Mouse (Mus musculus) embryonic fibroblast, embryonic 13.5 days (primary cell): Measurements from ENCODE around the gene Foxj1. TPM values are rescaled to one million over a fixed set of nuclear protein-coding genes. Genes with fewer than 3 reads are reported as not detected.

Source experiments
- H3K27ac ChIP-seq: 2 replicates; pipeline ENCODE4 v1.5.1; 2012; ENCODE audit warnings: low read length, control low read depth, inconsistent platforms; ENCODE audit not compliant: insufficient read depth
- H3K4me1 ChIP-seq: 2 replicates; pipeline ENCODE4 v1.6.1; 2011; ENCODE audit warnings: low read length; ENCODE audit not compliant: control insufficient read depth, insufficient read depth
- H3K4me3 ChIP-seq: 2 replicates; pipeline ENCODE4 v1.5.1; 2011; ENCODE audit warnings: mild to moderate bottlenecking, control low read depth, low read length; ENCODE audit not compliant: insufficient read depth
- CTCF ChIP-seq: IDR thresholded peaks from 2 replicates; pipeline ENCODE4 v1.5.1; 2011; ENCODE audit warnings: mild to moderate bottlenecking, control low read depth, low read length, moderate library complexity, borderline replicate concordance; ENCODE audit not compliant: insufficient read depth
- POLR2A ChIP-seq: IDR thresholded peaks from 2 replicates; pipeline ENCODE4 v1.6.1; 2011; ENCODE audit warnings: low read depth, mild to moderate bottlenecking, control low read depth, low read length, moderate library complexity
- polyA plus RNA-seq: library from polyadenylated mRNA; stranded (reverse); fragments of >200 nt; gene quantifications from 2 replicates; pipeline ENCODE4 v1.2.4, GENCODE M21; 2011; ENCODE audit warnings: low read depth; ENCODE audit not compliant: missing spikeins, insufficient read length

Foxj1 gene
- polyA plus RNA-seq, 1 experiment, result 0.98 TPM

- H3K4me1 ChIP-seq, result no peaks in the 10 kb centered on the region
- no peak for TF ChIP-seq POLR2A
- TF ChIP-seq CTCF, result no peak
- no peak overlapping the region for H3K4me3 ChIP-seq
- H3K27ac ChIP-seq, result no peak overlapping the region
Measured at GRCm38 (mm10) chr11:116347012-116347411, 11.8 kb upstream of the Foxj1 start.

DNA sequence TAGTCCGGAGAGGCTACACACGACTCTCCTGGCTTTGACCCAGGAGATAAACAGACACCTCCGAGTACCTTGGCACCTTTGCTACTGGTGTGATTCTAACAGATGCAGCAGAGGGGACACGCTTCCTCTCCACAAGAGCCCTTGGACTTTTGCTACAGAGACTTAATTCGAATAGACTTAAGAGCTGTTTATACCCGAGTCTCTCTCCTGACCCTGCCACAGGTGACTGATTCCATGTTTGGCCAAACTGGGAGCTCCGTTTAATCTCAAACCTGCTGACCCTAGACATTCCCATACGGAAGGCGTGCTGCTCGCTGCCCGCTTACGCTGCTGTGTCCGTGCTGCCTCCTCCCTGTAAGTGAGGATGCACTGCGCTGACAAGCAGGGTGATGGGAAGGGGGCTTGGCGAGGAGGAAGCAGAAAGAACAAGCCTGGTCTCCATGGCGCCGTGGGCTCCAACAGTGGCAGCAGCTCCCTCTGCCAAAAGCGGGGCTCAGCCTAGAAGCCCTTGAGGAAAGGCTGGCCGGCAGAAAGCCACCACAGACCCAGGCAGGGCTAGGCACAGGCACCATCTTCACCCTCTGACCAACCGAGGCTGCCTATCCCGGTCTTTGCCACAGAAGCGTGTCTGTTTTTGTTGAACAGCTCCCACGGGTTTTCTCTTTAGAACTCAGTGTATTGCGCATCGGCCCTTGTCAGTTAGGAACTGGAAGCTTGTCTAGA is 7.0 kb upstream of the Foxj1 start:
- H3K4me3 ChIP-seq, result no peak overlapping the region
- H3K27ac ChIP-seq, result no peak overlapping the region
- H3K4me1 ChIP-seq, result no peaks in the 10 kb centered on the region
- no peak for TF ChIP-seq POLR2A
- TF ChIP-seq CTCF, result no peak

- Histone ChIP-seq H3K4me3 (no peak overlapping the region), H3K27ac (no peak overlapping the region), H3K4me1 (no peaks in the 10 kb centered on the region)
- no peak for TF ChIP-seq CTCF
- no peak for TF ChIP-seq POLR2A
Measured at GRCm38 (mm10) chr11:116337531-116337930, 2.3 kb upstream of the Foxj1 start.

DNA sequence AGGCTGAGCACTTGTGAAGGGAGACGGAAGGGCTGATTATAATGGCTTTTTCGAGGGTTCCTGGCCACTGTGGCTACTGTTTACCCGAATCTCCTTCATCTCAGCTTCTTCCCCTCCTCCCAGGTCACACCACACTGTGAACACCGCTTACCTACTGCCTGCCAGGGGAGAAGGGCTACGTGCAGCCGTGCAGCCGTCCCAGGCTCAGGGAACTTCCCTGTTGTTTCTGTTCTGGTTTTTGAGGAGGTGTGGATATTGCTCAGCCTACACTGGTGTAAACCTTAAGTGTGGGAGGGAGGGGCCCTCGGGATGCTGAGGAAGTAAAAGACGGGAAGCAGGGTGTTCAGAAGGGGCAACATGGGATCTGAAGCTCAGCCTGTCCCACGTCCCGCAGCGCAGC is 1.8 kb upstream of the Foxj1 start:
- no peak overlapping the region for H3K4me3 ChIP-seq
- no peaks in the 10 kb centered on the region for H3K4me1 ChIP-seq
- no peak for TF ChIP-seq POLR2A
- no peak for TF ChIP-seq CTCF
- no peak overlapping the region for H3K27ac ChIP-seq

DNA sequence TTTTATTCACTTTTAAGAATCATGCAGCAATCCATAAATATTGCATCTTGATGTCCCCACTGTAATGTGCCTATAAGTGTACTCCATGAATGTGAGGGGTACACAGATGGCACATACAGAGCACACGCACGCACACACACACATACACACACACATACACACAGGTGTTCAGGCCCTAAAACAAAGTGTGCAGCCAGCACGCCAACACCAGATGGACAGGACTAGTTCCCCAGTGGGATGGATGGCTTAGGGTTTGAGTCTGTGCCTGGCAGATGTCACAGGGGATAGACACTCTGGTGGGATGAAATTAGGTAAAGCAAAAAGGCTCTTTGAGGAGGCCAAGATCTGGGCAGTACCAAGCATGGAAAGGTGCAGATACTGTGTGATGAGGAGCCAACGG is 1.2 kb upstream of the Foxj1 start:
- no peaks in the 10 kb centered on the region for H3K4me1 ChIP-seq
- TF ChIP-seq CTCF, result no peak
- TF ChIP-seq POLR2A, result no peak
- H3K27ac ChIP-seq, result no peak overlapping the region
- H3K4me3 ChIP-seq, result no peak overlapping the region

DNA sequence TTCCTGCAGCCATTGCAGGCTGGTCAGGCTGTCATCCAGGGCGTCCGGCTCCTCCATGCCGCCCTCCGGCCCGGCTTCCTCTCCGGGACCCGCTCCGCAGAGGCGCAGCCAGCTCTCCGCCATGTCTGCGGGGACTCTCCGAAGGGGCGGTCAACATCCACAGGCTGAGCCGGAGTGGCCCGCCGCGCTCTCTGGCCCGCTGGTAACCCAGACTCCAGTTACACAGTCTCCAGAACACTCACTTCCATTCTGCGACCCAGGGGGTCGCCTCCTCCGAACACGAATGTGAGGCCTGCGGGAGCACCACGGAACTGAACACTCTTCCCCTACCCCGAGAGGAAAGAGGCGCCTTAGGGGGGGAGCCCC is 799 bp downstream of the Foxj1 start:
- H3K4me1 ChIP-seq, result no peaks in the 10 kb centered on the region
- H3K27ac ChIP-seq, result no peak overlapping the region
- TF ChIP-seq CTCF (no peak), POLR2A (no peak)
- no peak overlapping the region for H3K4me3 ChIP-seq

GRCm38 (mm10) chr11:116333526-116334416 is 1.4 kb downstream of the Foxj1 start:
- TF ChIP-seq CTCF, result no peak
- no peak for TF ChIP-seq POLR2A
- Histone ChIP-seq H3K27ac (no peak overlapping the region), H3K4me3 (no peak overlapping the region), H3K4me1 (no peaks in the 10 kb centered on the region)

- Histone ChIP-seq H3K4me1 (no peaks in the 10 kb centered on the region), H3K4me3 (no peak overlapping the region), H3K27ac (no peak overlapping the region)
- no peak for TF ChIP-seq POLR2A
- no peak for TF ChIP-seq CTCF
Measured at GRCm38 (mm10) chr11:116332983-116333270, 2.3 kb downstream of the Foxj1 start.

DNA sequence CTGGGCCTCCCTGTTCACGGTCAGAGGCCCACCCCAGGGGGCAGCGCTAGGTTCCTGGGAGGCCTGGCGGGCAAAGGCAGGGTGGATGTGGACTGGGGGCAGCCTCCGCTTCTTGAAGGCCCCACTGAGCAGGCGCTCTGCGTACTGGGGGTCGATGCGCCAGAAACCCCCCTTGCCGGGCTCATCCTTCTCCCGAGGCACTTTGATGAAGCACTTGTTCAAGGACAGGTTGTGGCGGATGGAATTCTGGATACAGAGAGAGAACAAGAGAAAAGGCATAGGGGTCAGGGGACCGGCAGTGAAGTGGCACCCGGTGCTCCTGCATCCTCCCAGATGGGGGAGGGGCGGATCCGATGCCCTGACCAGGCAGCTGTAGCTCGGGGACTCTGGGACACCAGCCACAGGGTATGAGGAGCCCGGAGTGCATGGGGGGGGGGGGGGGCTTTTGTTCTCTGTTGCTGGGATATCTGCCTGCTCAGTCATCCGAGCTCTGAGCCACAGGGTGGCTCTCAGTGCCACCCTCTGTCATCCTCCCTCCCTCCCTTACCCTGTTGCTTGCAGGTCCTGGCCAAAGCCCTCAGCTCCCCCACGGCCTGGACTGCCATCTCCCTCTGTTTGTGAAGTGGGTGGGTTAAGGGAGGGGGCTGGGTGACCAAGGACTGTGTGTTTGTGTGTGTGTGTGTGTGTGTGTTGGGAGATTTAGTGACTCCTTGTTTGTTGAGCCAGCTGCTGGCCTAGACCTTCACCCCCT is 2.8 kb downstream of the Foxj1 start:
- Histone ChIP-seq H3K4me1 (no peaks in the 10 kb centered on the region), H3K4me3 (no peak overlapping the region), H3K27ac (no peak overlapping the region)
- no peak for TF ChIP-seq CTCF
- TF ChIP-seq POLR2A, result no peak

- Histone ChIP-seq H3K4me1 (no peaks in the 10 kb centered on the region), H3K4me3 (no peak overlapping the region), H3K27ac (no peak overlapping the region)
- TF ChIP-seq CTCF, result no peak
- TF ChIP-seq POLR2A, result no peak
Measured at GRCm38 (mm10) chr11:116330211-116330518, 5.0 kb downstream of the Foxj1 start.
